Mouse (Mus musculus): ENCODE data around the gene Timm8b.

Timm8b gene

GRCm38 (mm10) chr9:50603189-50603997 is at the start of gene Timm8b, which contains the start of gene Sdhd:
Gene Timm8b, plus strand, starts transcription at chr9:50603910.
Gene Sdhd, minus strand, starts transcription at chr9:50603812.
- DNase-seq (ENCODE audit: low read depth, low spot score): peak; percentile 92

GRCm38 (mm10) chr9:50554241-50555093 is 49.2 kb upstream of the Timm8b start, which contains the start of gene Il18:
Gene Il18, plus strand, starts transcription at chr9:50554827.
- DNase-seq (ENCODE audit: low read depth, low spot score): peak; percentile 42

- DNase-seq (ENCODE audit: low read depth, low spot score): peak; percentile 22
Observed at GRCm38 (mm10) chr9:50555094-50555446, 48.6 kb upstream of the Timm8b start, which contains the start of gene Bco2. Gene Bco2, minus strand, starts transcription at chr9:50555181.

GRCm38 (mm10) chr9:50561145-50561917 is 42.4 kb upstream of the Timm8b start, which contains the start of gene Tex12:
Gene Tex12, minus strand, starts transcription at chr9:50561325.
- DNase-seq (ENCODE audit: low read depth, low spot score): no peak

GRCm38 (mm10) chr9:50561918-50562360 is 41.8 kb upstream of the Timm8b start:
- no peak for DNase-seq (ENCODE audit: low read depth, low spot score)

GRCm38 (mm10) chr9:50565173-50565572 is 38.5 kb upstream of the Timm8b start:
- DNase-seq (ENCODE audit: low read depth, low spot score): no peak

- no peak for DNase-seq (ENCODE audit: low read depth, low spot score)
Observed at GRCm38 (mm10) chr9:50565940-50566339, 37.8 kb upstream of the Timm8b start.

GRCm38 (mm10) chr9:50567372-50567771 is 36.3 kb upstream of the Timm8b start:
- DNase-seq (ENCODE audit: low read depth, low spot score): no peak

GRCm38 (mm10) chr9:50567881-50568280 is 35.8 kb upstream of the Timm8b start:
- no peak for DNase-seq (ENCODE audit: low read depth, low spot score)

- DNase-seq (ENCODE audit: low read depth, low spot score): no peak
Observed at GRCm38 (mm10) chr9:50569599-50570525, 33.8 kb upstream of the Timm8b start.

GRCm38 (mm10) chr9:50580370-50580769 is 23.3 kb upstream of the Timm8b start:
- DNase-seq (ENCODE audit: low read depth, low spot score): no peak

GRCm38 (mm10) chr9:50585145-50585818 is 18.4 kb upstream of the Timm8b start:
- DNase-seq (ENCODE audit: low read depth, low spot score): no peak

GRCm38 (mm10) chr9:50586955-50587354 is 16.8 kb upstream of the Timm8b start:
- DNase-seq (ENCODE audit: low read depth, low spot score): no peak

- DNase-seq (ENCODE audit: low read depth, low spot score): no peak
Observed at GRCm38 (mm10) chr9:50590856-50591518, 12.7 kb upstream of the Timm8b start.

- no peak for DNase-seq (ENCODE audit: low read depth, low spot score)
Observed at GRCm38 (mm10) chr9:50592955-50593354, 10.8 kb upstream of the Timm8b start.

GRCm38 (mm10) chr9:50593544-50593943 is 10.2 kb upstream of the Timm8b start:
- DNase-seq (ENCODE audit: low read depth, low spot score): no peak

GRCm38 (mm10) chr9:50594794-50595417 is 8.8 kb upstream of the Timm8b start:
- no peak for DNase-seq (ENCODE audit: low read depth, low spot score)

GRCm38 (mm10) chr9:50596973-50597372 is 6.7 kb upstream of the Timm8b start:
- DNase-seq (ENCODE audit: low read depth, low spot score): no peak

GRCm38 (mm10) chr9:50601536-50601935 is 2.2 kb upstream of the Timm8b start:
- no peak for DNase-seq (ENCODE audit: low read depth, low spot score)
